Mouse (Mus musculus) gastrocnemius, postnatal 4 days (tissue): ENCODE results near the gene Nlrx1. TPM values are rescaled to one million over a fixed set of nuclear protein-coding genes. Genes with fewer than 3 reads are reported as not detected.

ENCODE experiments used
- DNase-seq, 2 experiments: peaks; one replicate each; pipeline ENCODE4 v3.0.0; 2021 to 2022; ENCODE audit warnings: low spot score in 2 of 2, mixed read lengths in 2 of 2
- total RNA-seq, 2 experiments: library from RNA; stranded (reverse); gene quantifications; 2 replicates each; pipeline ENCODE4 v1.2.3; 2021

Gene Nlrx1
- total RNA-seq, 2 experiments from 2014 or later: 22.7 to 23.0 TPM

GRCm38 (mm10) chr9:44237128-44237527 lies 31.3 kb downstream of the Nlrx1 start:
- no peak for DNase-seq

- DNase-seq: no peak
Measured at GRCm38 (mm10) chr9:44236601-44237000, 31.8 kb downstream of the Nlrx1 start.

DNA sequence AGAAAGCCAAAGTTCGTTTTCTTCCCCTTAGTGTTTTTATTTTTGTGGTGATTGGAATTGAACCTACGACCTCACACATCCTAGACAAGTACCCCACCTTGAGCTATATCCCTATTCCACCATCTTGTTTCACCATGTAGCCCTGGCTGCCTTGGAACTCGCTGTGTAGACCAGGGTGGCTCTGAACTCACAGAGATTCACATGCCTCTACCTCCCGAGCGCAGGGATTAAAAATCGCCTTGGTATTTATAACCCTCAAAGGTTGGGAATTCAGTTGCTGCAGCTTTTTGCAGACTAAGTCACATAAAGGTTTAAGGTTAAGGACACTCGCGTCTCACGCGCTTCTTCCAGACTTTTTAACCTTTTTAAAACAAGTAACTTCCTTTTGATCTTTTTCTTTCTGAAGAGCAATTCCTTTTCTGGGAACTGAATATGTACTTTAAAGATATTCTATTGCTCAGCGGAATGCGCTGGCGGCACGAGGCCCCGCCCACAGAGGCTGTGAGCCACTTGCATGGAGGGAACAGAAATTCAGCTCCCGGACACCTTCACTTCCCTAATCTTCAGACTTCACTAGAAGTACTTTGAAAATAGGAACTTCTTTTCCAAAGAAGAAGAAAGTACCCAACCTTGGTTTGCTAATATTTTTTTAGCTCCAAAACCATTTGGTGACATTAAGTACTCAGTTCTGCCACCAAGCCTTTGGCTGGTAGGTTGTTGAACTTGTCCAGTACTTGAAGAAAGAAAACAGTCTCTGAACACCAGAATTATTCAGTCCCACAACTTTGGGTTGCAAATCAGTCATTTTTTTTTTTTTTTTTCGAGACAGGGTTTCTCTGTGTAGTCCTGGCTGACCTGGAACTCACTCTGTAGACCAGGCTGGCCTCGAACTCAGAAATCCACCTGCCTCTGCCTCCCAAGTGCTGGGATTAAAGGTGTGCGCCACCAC lies 33.6 kb downstream of the Nlrx1 start:
- DNase-seq: peak in 1 of 2 experiments; percentile 55

DNA sequence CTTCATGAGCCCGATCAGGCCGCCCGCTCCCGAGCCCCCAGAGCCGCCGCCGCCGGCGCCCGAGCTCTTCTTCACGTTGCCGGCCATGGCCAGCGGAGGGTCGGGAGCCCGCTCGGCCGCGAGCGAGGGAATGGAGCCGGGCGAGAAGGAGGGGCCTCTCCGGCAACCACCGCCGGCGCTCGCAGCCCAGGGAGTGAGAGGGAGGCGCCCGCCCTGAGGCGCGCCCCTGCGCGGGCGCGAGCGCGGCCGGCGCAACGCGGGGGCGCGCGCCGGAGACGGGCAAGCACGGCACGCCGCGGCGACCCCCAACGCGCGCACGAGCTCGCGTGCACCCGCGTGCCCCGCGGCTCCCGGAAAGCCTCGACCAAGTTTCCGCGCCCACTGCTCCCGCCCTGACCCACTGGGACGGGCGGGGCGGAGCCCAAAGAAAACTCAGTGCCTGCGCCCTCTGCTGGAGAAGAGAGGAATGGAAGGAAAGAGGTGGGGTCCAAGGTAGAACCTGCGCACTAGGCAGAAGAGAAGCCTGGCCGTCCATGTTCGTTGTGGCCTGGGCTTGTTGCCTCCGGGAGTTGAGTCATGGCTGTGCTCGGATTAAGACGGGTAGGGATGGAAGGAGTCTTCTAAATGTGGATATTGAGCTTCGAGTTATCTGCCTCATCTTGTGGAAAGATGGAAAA lies 34.5 kb downstream of the Nlrx1 start, which contains the start of gene Cbl:
Gene Cbl, minus strand, starts transcription at position 248 of the 677 bp plus-strand sequence.
- peak; percentile 98 for DNase-seq

DNA sequence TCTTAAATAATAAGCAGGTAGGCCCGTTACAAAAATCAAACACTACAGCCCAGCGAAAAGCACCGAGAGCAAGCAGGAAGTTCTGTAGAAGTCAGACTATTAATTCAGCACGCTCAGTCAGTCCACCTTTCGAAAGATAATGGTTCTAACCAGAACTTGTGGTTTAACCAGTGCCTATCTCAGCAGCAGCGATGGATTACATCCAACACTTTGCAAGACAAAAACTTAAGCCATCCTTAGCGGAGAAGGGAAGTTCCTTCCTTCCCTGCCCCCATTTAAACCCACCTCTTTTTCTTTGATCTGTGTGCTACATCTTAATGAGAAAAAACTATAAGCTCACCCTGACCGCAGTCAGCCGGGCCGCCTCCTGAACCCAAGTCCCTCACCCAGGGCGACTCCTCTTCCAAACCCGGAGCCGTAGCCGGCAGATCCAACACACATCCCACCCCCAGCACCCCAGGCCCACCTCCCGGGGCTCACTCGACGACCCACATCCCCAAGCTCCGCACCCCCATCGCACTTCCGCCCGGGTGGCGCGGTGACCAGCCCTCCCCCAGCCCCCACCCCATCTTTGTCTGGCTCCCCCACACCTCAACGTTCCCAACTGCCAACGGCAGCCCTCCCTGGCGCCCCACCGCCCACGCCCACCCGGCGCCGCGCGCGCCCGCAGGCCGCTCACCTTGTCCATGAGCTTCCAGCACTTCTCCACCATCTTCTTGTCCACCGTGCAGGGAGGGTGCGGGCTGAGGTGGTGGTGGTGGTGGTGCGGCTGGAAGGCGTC lies 35.2 kb downstream of the Nlrx1 start:
- no peak for DNase-seq

DNA sequence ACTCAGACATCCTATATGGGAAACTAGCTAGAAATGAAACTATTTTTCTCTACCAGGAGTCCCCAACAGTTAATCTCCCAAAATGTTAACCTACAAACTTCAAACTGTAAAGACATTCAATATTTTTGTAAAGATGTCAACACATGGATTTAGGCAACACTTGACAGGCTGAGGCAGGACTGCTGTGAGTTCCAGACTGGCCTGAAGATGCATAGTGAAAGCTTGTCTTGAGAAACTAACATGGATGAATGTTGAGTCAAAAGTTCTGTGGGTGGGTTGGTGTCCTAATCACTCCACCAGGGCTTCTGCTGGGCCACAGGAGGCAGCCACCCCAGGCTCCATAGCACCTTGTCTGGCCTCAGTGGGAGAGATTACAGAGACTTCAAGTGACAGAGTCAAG lies 36.8 kb downstream of the Nlrx1 start:
- DNase-seq: no peak

GRCm38 (mm10) chr9:44225993-44226392 lies 42.4 kb downstream of the Nlrx1 start:
- DNase-seq: no peak

DNA sequence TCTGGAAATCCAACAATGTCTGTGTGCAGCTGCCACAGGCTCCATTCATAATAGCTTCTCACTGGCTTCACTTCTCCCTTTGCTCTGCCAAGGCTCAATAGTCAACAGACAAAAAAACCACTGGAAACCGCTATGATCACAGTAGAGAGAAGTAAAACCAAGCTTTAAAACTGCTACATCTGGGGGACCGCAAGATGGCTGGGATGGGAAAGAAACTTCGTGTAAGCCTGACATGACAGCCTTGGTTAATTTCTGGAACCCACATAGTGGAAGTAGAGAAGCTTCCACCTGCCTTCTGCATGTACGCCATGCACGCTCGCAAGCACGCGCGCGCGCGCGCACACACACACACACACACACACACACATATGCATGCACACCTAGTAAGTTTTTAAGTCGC lies 54.9 kb downstream of the Nlrx1 start:
- no peak for DNase-seq

GRCm38 (mm10) chr9:44212406-44212805 lies 56.0 kb downstream of the Nlrx1 start:
- DNase-seq: no peak

DNA sequence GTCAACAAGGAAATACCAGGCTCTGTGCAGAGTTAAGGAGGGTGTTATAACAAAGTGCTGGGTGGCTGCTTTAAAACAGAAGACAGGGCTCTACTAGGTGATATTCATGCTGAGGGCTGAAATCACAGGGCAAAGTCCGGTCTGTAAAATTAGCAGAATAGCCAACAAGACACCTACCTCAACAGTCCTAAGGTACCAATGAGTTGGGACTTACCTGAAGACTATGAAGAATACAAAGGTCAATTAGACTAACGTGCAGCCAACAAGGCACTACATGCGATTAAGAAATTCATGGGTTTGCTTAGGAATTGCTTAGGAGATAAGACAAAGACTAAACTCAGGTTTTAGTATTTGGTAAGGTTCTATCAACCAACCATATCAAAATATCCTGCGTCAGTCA lies 59.0 kb downstream of the Nlrx1 start:
- no peak for DNase-seq

GRCm38 (mm10) chr9:44207840-44208239 lies 60.6 kb downstream of the Nlrx1 start:
- no peak for DNase-seq

Other genes with a start within 250 kb of the Nlrx1 start
- 10 to 100 TPM; 21.7 to 33.0 TPM for gene Thy1, start 225.2 kb downstream of the Nlrx1 start, total RNA-seq
- 100 to 1,000 TPM in 1 of 2 experiments, 10 to 100 TPM in 1; 96.7 to 121 TPM for gene Usp2, start 201.6 kb downstream of the Nlrx1 start, total RNA-seq
- gene Mfrp, start 166.9 kb downstream of the Nlrx1 start, total RNA-seq: not detected
- gene C1qtnf5, start 161.4 kb downstream of the Nlrx1 start, total RNA-seq: 10 to 100 TPM; 12.9 to 15.0 TPM
- under 1 TPM in 1 of 2 experiments, not detected in 1; 0.10 TPM for gene Gm49380, start 155.1 kb downstream of the Nlrx1 start, total RNA-seq
- gene Rnf26, start 155.1 kb downstream of the Nlrx1 start, total RNA-seq: 10 to 100 TPM; 22.0 to 22.9 TPM
- gene Mcam, start 134.1 kb downstream of the Nlrx1 start, total RNA-seq: 100 to 1,000 TPM; 156 to 169 TPM
- 10 to 100 TPM; 25.4 to 28.7 TPM for gene Cbl, start 34.5 kb downstream of the Nlrx1 start, total RNA-seq
- gene Ccdc153, start 27.9 kb downstream of the Nlrx1 start, total RNA-seq: not detected
- gene Pdzd3, start 17.1 kb downstream of the Nlrx1 start, total RNA-seq: under 1 TPM; 0.37 to 0.39 TPM
- gene Abcg4, start 20.0 kb upstream of the Nlrx1 start, total RNA-seq: 1 to 10 TPM; 1.5 TPM
- gene Hinfp, start 37.1 kb upstream of the Nlrx1 start, total RNA-seq: 10 to 100 TPM; 11.2 to 13.7 TPM
- 10 to 100 TPM; 10.5 to 12.8 TPM for gene C2cd2l, start 51.7 kb upstream of the Nlrx1 start, total RNA-seq
- gene Dpagt1, start 57.4 kb upstream of the Nlrx1 start, total RNA-seq: 10 to 100 TPM; 18.4 to 18.8 TPM
- gene H2afx, start 66.1 kb upstream of the Nlrx1 start, total RNA-seq: 10 to 100 TPM; 80.5 to 93.0 TPM
- gene Hmbs, start 75.6 kb upstream of the Nlrx1 start, total RNA-seq: 10 to 100 TPM; 33.7 to 34.0 TPM
- gene Vps11, start 93.1 kb upstream of the Nlrx1 start, total RNA-seq: 10 to 100 TPM; 25.4 to 27.9 TPM
- 10 to 100 TPM; 49.2 to 51.3 TPM for gene Hyou1, start 110.9 kb upstream of the Nlrx1 start, total RNA-seq
- 10 to 100 TPM; 58.2 to 68.3 TPM for gene Slc37a4, start 128.3 kb upstream of the Nlrx1 start, total RNA-seq
- gene Rps25, start 138.5 kb upstream of the Nlrx1 start, total RNA-seq: 1,000 to 10,000 TPM; 1,491 to 1,513 TPM
- gene Trappc4, start 139.0 kb upstream of the Nlrx1 start, total RNA-seq: 10 to 100 TPM; 43.2 to 43.5 TPM
- 10 to 100 TPM in 1 of 2 experiments, 1 to 10 TPM in 1; 10.0 to 17.3 TPM for gene Ccdc84, start 150.0 kb upstream of the Nlrx1 start, total RNA-seq
- gene Foxr1, start 172.5 kb upstream of the Nlrx1 start, total RNA-seq: not detected
- gene Upk2, start 186.4 kb upstream of the Nlrx1 start, total RNA-seq: under 1 TPM; 0.69 to 0.91 TPM
- gene Bcl9l, start 214.2 kb upstream of the Nlrx1 start, total RNA-seq: 100 to 1,000 TPM; 126 to 131 TPM